Mouse (Mus musculus) retina, adult 2 months (tissue): ENCODE results near the gene Hoxc11.

Source experiments
- DNase-seq: peaks from one replicate; pipeline ENCODE4 v3.0.0-alpha.2; 2012; ENCODE audit warnings: low read depth, low spot score

The Hoxc11 gene

GRCm38 (mm10) chr15:102954192-102955006, at the start of gene Hoxc11:
TSS of gene Hoxc11 (plus strand) at chr15:102954427.
- DNase-seq: no peak

DNA sequence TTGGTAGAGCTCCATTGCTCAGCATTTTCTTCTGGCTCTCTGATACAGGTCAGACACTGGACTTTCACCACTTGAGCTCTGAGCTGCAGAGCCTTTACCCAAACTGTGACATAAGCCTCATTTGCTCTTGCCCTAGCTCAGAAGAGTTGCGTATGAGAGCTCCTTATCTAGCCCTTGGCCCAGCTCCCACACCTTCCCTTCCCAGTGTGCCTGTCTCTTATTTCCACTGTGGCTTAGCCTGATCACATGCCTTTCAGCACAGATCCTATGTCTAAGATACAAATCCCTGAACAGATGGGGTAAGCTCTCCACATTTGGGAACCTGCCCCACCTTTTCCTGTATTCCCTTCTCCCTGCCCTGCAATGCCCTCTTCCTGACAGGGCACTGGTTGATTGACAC, 49.3 kb upstream of the Hoxc11 start:
- no peak for DNase-seq

- no peak for DNase-seq
Measured at GRCm38 (mm10) chr15:102909536-102909935, 44.7 kb upstream of the Hoxc11 start.

DNA sequence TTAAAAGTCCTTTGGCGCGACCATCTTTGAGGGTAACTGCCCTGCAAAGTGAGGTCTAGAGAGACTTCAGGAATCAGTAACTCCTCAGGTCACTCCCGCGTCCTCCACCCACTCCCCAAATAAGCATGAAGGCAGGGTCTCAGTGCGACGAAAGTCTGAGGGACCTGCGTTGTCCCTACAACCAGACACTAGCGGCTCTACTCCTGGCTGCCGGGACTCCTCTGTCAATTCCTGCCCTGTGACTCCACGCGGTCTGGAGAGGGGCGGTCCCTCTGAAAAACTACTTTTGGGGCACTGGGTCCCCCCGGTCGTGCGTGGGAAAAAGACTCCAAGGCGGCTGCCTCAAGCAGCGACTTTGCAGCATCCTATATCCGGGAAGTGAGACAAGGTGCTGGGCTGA, 44.2 kb upstream of the Hoxc11 start:
- no peak for DNase-seq

GRCm38 (mm10) chr15:102910496-102911095, 43.6 kb upstream of the Hoxc11 start:
- DNase-seq: no peak

- no peak for DNase-seq
Measured at GRCm38 (mm10) chr15:102913038-102913585, 41.1 kb upstream of the Hoxc11 start.

DNA sequence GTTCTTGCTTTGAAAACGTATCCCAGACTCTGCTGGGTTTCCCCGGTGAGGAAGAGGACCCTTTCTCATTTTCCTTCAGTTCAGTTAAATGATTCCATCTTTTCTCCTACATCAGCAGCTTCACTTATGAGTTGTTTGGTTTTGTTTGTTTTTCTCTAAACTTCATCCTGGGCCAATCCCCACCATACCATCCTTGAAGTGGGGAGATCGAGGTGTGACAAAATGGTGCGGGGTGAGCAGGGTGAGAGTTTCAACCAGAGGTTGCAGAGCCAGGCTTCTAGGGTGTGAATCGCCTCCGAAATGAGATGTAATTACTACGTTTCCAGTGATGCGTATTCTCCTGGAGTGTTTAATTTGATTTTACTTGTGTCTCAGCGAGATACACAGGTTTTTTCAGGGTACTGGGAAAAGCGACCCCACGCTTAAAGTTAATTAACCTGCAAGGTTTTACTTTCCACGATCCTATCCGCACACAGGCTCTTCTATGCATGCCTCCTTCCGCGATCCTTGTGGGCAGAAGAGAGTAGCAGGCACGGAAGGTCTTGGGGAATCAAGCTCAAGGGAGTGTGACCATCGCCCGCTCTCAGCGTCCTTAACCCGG, 36.2 kb upstream of the Hoxc11 start:
- DNase-seq: no peak

DNA sequence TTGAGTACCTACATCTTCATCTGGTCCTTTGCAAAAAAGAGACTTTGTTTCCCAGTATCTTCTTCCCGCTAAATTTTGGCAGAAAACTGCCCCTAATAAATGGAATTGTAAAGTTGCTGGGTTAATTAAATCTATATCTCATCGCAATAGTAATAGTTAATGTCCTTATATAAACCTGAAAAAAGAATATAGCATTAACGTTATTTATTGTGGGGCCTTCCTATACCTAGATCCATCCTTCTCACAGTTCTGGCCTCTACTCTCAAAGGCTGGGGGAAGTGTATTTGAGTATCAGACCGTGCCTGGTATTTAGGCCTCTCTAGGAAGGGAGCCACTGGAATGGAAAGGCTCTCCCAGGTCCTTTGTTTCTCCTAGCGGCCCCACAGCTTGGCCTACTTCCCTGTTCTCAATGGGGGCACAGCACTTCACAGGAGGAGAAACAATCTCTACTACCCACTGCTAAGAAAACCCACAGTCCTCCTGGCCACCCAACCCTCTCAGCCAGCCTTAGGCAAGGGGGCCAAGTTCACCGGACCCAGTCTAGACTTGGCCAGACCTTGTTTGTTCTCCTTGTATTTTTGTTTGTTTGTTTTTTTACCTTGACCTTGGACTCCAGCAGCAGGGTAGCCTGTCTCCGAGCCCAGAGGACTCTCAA, 35.5 kb upstream of the Hoxc11 start:
- no peak for DNase-seq

GRCm38 (mm10) chr15:102919336-102920180, 34.7 kb upstream of the Hoxc11 start:
- no peak for DNase-seq

- DNase-seq: no peak
Measured at GRCm38 (mm10) chr15:102920619-102921018, 33.6 kb upstream of the Hoxc11 start.

- DNase-seq: no peak
Measured at GRCm38 (mm10) chr15:102921053-102922011, 32.9 kb upstream of the Hoxc11 start, which contains the start of gene Hoxc13. TSS of gene Hoxc13 (plus strand) at chr15:102921103.

GRCm38 (mm10) chr15:102922012-102922362, 32.2 kb upstream of the Hoxc11 start:
- no peak for DNase-seq

DNA sequence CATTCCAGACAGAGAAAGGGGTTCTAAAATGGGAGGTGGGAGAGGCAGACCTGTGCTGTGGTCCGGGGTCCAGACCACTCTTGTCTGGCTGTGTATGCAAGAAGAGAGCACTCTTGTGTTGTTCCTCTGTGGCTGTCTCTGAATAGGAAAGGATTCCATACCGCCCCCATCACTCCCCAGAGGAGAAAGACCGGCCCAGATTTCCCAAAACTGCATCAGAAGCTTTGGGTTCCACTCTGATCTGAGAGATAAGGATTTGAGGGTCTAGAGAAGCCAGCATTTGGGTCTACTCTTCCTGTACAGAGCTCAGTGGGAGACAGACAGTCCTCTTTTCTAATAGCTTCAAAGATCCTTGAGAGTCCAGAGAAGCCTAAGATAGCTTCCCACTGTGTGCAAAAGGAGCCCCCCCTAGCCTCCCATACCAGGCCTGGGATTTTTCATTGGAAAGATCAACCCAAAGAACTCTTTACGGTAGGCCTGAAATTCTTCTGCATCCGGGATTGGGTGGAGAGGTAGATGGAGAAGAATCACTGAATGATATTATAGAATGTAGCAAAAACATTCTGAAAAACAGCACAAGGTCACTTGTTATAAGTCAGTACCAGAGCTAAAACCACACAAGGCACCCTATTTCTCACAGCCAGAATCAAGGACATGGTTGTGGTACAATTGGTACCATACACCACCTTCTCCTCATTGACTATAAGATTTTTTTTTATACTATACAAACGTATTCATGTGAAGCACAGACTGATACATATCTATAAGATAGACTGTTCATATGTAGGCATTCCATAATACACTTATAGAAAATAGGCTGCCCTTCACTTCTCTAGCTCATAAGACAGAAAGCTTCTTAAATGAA, 31.4 kb upstream of the Hoxc11 start:
- no peak for DNase-seq

- no peak for DNase-seq
Measured at GRCm38 (mm10) chr15:102927032-102927645, 27.1 kb upstream of the Hoxc11 start.

- no peak for DNase-seq
Measured at GRCm38 (mm10) chr15:102931706-102932358, 22.4 kb upstream of the Hoxc11 start.

DNA sequence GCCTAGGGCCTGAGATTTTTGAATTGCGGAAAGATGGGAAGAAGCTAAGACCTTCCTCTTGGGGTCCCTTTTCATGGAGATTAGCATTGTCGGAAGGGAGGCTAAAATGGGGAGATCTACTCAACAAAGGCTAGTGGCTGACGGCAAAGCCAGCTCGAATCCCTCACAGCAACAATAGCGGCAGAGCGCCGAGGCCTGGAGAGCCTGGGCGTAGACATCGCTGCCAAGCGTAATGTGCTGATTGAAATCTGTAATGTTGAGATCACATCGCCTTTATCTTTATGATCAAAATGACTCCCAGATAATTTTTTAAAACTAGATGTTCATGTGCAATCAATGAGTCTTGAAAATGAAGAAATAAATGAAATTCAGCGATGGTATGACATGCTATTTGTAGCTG, 19.8 kb upstream of the Hoxc11 start:
- DNase-seq: no peak

- no peak for DNase-seq
Measured at GRCm38 (mm10) chr15:102934897-102935296, 19.3 kb upstream of the Hoxc11 start.
